Mouse (Mus musculus): ENCODE data around the gene Ehhadh. TPM values are rescaled to one million over a fixed set of nuclear protein-coding genes. Genes with fewer than 3 reads are reported as not detected.
"Not testable (repeated sequence)": the region's sequence is repeated elsewhere in the genome, so short reads cannot be mapped to it uniquely, and the experiment has no call there.

Ehhadh gene
- polyA plus RNA-seq, 1 experiment from 2014 or later: 2.4 TPM

DNA sequence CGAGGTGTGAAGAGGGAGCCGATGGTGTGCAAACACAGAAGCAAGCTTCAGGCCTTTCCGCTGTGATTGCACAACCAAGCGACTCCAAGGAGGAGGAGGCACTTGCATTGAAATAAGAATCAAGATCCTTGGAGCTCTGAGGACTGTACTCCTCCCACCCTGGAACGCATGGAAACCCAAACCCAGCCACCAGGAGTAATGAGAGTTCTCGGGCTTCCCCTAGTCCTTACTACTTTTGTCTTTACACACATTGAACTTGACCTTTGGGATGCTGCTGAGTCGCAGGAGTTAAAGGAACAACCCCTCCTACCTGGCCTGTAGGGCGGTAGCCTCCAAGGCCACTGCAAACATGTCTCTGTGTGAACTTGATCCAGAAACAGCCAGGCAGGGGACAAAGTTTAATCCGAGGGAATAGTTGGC is 38.0 kb upstream of the Ehhadh start:
- Histone ChIP-seq H3K36me3 (no peaks in the 10 kb centered on the region), H3K4me2 (no peak overlapping the region), H3K9ac (no peak overlapping the region), H3K4me1 (peaks cover 4% of the 10 kb centered on the region; the same call in 1 of the 2 replicates), H3K27me3 (no peaks in the 10 kb centered on the region), H3K27ac (no peak overlapping the region), H3K4me3 (no peak overlapping the region), H3K9me3 (no peaks in the 10 kb centered on the region)
- ATAC-seq (ENCODE audit: borderline replicate concordance, extremely low read depth, low FRiP score, low TSS enrichment): no peak
- WGBS: 36% methylated on average over 9 of the region's 9 CpGs

DNA sequence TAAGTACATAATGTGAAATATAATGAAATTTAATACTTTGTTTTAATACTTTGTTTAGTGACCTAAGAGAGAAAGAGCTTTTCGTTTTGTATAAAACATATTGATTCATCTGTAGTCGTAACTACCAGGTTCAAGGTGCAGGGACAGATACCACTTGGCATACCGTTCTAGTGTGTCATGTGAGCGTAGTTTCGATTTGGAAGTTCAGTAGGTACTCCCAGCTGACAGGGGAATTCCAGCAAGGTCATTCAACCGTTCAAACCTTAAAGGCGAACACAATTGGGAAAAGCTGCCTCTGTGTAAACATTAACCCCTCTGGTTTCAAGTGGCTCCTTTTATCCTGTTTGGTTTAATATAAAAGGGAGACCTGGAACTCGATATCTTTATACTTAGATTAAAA is 31.0 kb upstream of the Ehhadh start:
- WGBS: 36% methylated on average over 8 of the region's 8 CpGs
- Histone ChIP-seq H3K27ac (no peak overlapping the region), H3K27me3 (no peaks in the 10 kb centered on the region), H3K36me3 (no peaks in the 10 kb centered on the region), H3K4me1 (peaks cover 4% of the 10 kb centered on the region; the same call in 1 of the 2 replicates), H3K9me3 (no peaks in the 10 kb centered on the region), H3K4me2 (peak overlapping the region; percentile 16; the same call in 1 of the 2 replicates), H3K4me3 (no peak overlapping the region), H3K9ac (no peak overlapping the region)
- no peak for ATAC-seq (ENCODE audit: borderline replicate concordance, extremely low read depth, low FRiP score, low TSS enrichment)

DNA sequence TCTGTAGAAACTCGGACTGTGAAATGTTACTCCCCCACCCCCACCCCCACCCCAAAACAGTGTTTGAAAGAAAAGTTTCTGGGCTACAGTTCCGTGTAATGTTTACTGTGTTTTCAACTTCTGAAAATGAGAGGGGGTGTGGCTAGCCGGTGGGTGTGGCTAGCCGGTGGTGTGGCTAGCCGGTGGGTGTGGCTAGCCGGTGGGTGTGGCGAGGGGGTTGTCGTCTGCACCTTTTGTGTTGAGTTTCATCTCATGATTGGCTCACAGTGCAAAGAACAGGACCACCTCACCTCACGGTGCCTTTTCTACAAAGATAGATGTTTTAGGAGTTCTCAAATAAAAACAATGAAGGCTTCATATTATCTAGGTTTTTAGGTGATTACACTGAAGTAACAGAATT is 30.5 kb upstream of the Ehhadh start:
- ATAC-seq (ENCODE audit: borderline replicate concordance, extremely low read depth, low FRiP score, low TSS enrichment): no peak
- peaks cover 4% of the 10 kb centered on the region; the same call in 1 of the 2 replicates for H3K4me1 ChIP-seq
- H3K9me3 ChIP-seq: no peaks in the 10 kb centered on the region
- no peak overlapping the region for H3K9ac ChIP-seq
- 25% methylated on average over 9 of the region's 9 CpGs for WGBS
- H3K27ac ChIP-seq: no peak overlapping the region
- no peaks in the 10 kb centered on the region for H3K27me3 ChIP-seq
- H3K36me3 ChIP-seq: no peaks in the 10 kb centered on the region
- peak overlapping the region; percentile 27; the same call in 1 of the 2 replicates for H3K4me2 ChIP-seq
- no peak overlapping the region for H3K4me3 ChIP-seq

DNA sequence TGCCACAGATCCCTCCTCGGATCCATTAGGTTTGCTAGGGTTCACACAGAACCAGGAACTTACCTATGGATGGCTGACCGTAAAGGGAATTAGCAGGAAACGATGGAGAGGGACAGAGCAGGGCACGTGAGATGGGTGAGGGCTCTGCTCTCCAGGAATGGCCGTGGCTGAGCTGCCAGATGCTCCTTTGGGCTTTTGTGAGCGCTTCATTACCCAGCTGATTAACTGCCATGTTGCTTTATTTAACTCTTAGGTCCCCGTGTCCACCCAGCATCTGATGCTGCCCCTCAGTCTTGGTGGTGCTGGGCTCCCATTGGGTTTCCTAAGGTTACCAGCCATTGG is 28.0 kb upstream of the Ehhadh start:
- H3K4me1 ChIP-seq: peaks cover 4% of the 10 kb centered on the region; the same call in 1 of the 2 replicates
- H3K9ac ChIP-seq: no peak overlapping the region
- no peaks in the 10 kb centered on the region for H3K9me3 ChIP-seq
- no peaks in the 10 kb centered on the region for H3K27me3 ChIP-seq
- no peak overlapping the region for H3K27ac ChIP-seq
- WGBS: 63% methylated on average over 7 of the region's 7 CpGs
- H3K36me3 ChIP-seq: no peaks in the 10 kb centered on the region
- no peak for ATAC-seq (ENCODE audit: borderline replicate concordance, extremely low read depth, low FRiP score, low TSS enrichment)
- no peak overlapping the region for H3K4me3 ChIP-seq
- H3K4me2 ChIP-seq: no peak overlapping the region

DNA sequence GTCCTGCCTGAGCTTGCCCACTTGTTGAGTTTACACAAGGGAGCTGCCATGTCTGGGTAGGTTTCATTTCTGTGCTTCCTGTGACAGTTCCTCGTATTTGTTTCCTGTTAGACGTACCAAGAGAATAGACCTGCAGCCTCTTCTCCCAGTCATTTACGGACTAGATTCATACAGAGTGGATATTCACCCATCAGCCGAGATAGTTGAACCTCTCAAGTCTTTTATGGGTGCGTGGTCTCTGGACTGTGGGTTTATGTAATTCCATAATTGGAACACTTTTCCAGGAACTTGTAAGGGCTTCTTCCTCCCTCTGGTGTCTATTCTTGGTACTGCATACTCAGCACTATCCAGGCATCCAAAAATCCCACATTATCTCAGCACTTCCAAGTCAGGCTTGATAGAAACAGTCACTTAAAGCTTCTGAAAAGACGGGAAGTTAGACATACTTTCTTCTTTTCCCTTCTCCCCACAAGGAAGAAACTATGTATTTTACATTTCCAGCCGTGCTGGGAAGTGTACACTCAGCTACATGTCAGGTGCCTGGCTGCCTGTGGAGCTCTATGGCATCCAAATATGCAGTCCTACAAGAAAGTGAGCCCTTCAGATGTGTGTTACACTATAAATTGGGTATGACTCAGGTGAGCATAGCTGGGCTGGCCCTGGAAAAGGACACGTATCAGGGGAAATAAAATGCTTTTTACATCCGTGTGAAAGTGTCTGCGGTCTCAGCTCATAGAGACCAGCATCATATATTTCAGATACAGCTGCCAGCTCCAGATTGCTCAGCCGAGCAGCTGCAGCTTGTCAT is 27.5 kb upstream of the Ehhadh start:
- ATAC-seq (ENCODE audit: borderline replicate concordance, extremely low read depth, low FRiP score, low TSS enrichment): no peak
- no peaks in the 10 kb centered on the region for H3K9me3 ChIP-seq
- H3K4me3 ChIP-seq: no peak overlapping the region
- H3K4me2 ChIP-seq: peak overlapping the region; percentile 18
- H3K27ac ChIP-seq: no peak overlapping the region
- no peak overlapping the region for H3K9ac ChIP-seq
- peaks cover 4% of the 10 kb centered on the region; the same call in 1 of the 2 replicates for H3K4me1 ChIP-seq
- WGBS: 52% methylated on average over 11 of the region's 11 CpGs
- H3K27me3 ChIP-seq: no peaks in the 10 kb centered on the region
- no peaks in the 10 kb centered on the region for H3K36me3 ChIP-seq

DNA sequence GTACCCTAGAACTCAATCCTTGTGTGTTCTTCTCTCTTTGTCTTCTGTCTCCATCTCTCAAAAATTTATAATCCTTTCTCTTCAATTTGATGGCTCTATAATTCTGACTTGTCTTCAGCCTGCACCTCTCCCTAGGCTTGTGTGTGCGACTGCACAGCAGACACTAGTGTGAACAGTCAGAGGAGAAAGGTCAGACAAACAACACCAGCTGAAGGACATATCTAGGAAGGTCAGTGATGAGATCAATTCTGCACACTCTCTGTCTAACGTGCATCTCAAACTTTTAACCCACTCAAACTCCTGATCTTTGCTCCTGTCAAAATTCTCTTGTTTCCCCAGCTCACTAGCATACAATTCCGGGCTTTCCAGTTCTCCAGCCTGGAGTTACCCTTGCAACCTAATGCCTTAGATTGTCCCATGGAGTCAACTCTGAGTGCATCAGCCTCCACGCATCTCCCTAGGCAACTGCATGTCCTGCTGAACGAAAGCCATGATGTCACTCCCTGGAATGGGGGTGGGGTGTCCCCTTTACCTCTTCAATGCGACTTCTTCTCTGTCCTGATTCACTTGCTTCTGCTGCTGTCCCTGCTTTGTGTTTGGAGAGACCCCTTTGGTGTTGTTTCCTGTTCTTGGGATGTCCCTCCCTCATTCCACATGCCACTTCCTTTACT is 25.7 kb upstream of the Ehhadh start:
- Histone ChIP-seq H3K27me3 (no peaks in the 10 kb centered on the region), H3K9me3 (no peaks in the 10 kb centered on the region), H3K4me2 (no peak overlapping the region), H3K4me3 (no peak overlapping the region), H3K4me1 (peaks cover 4% of the 10 kb centered on the region; the same call in 1 of the 2 replicates), H3K27ac (no peak overlapping the region), H3K9ac (no peak overlapping the region), H3K36me3 (0 out of 2 replicates have a peak, but pooled peaks cover 3% of the 10 kb centered on the region)
- ATAC-seq (ENCODE audit: borderline replicate concordance, extremely low read depth, low FRiP score, low TSS enrichment): no peak
- WGBS: 66% methylated on average over 6 of the region's 6 CpGs

DNA sequence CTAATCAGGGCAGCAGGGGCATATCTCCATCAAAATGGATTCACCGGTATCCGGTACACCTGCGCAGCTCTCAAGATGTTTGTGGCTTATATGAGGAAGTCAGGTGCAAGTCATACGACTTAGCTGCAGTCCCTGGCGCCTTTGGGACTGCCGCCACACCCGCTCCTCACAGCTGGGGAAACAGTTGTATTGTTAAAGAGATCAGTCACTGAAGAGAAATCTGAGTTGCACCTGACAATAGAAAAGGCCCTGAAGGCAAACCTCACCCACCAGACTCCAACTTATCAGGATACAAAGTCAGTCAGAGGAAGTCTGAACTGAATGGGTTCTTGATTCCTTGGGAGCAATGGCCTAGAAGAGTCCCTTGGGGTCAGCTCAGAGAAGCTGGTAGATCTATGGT is 20.2 kb upstream of the Ehhadh start:
- not testable (repeated sequence) for H3K9me3 ChIP-seq; H3K36me3 ChIP-seq; H3K27ac ChIP-seq; H3K4me2 ChIP-seq; H3K27me3 ChIP-seq; H3K4me3 ChIP-seq; H3K4me1 ChIP-seq; H3K9ac ChIP-seq; ATAC-seq (ENCODE audit: borderline replicate concordance, extremely low read depth, low FRiP score, low TSS enrichment)
- 85% methylated on average over 7 of the region's 7 CpGs for WGBS

DNA sequence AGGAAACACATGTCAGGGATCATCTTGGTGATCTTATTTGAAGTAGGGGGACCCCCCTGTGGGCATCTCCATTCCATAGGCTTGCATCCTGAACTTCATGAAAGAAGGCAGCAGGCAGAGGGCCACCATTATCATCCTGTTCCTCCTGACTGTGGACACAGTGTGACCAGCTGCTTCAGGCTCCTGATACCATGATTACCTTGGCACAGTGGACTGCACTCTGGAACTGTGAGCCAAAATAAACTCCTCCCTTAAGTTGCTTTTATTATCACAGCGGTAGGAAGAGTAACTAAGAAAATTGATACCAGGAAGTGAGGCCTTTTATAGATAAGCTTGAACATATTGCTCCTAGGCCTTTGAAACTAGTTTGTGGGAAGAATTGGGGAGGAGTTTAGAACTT is 19.3 kb upstream of the Ehhadh start:
- no peak for ATAC-seq (ENCODE audit: borderline replicate concordance, extremely low read depth, low FRiP score, low TSS enrichment)
- 74% methylated on average over 1 of the region's 1 CpGs for WGBS

DNA sequence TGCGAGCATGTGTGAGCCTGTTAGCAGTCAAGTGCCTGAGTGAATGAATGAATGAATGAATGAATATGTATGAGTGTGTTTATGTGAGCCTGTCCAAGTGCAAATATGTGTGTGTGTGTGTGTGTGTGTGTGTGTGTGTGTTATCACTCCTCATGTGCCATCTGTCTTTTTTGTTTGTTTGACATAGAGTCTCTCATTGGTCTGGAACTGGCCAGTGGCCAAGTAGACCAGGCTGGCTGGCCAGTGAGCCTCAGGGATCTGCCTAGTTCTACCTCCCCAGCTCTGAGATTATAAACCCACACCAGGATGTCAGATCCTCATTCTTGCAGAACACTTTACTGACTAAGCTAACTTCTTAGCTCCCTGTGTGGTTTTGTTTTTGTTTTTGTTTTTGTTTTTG is 16.7 kb upstream of the Ehhadh start:
- WGBS: 82% methylated on average over 1 of the region's 1 CpGs
- H3K4me2 ChIP-seq: no peak overlapping the region
- no peak for ATAC-seq (ENCODE audit: borderline replicate concordance, extremely low read depth, low FRiP score, low TSS enrichment)
- no peak overlapping the region for H3K4me3 ChIP-seq
- H3K27me3 ChIP-seq: no peaks in the 10 kb centered on the region
- H3K36me3 ChIP-seq: peaks cover 12% of the 10 kb centered on the region; the same call in 1 of the 2 replicates
- H3K9ac ChIP-seq: no peak overlapping the region
- H3K9me3 ChIP-seq: no peaks in the 10 kb centered on the region
- no peaks in the 10 kb centered on the region for H3K4me1 ChIP-seq
- no peak overlapping the region for H3K27ac ChIP-seq

More for the DNA sequence above, 19.3 kb upstream of the Ehhadh start:
- Histone ChIP-seq H3K36me3 (peaks cover 9% of the 10 kb centered on the region; the same call in 1 of the 2 replicates), H3K4me3 (no peak overlapping the region), H3K9me3 (no peaks in the 10 kb centered on the region), H3K27ac (no peak overlapping the region), H3K4me1 (no peaks in the 10 kb centered on the region), H3K27me3 (no peaks in the 10 kb centered on the region), H3K9ac (no peak overlapping the region), H3K4me2 (no peak overlapping the region)

DNA sequence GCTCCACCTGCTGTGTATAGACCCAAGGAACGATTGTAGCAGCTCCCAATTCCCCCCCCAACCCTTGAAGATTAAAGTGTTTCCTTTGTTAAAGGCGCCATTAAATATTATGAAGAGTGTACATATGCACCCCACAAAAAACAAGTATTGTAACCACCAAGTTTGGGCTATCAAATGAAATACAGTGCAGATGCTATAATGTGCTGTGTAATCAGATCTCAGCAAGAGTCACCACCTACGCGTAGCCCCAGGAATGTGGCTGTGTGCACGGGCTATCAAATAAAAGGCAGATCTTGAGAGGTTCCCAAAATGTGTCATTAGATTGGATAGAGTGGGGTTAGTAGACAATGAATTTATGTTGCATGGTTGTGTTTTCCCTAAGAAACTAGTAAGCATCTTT is 7.5 kb upstream of the Ehhadh start:
- peak overlapping the region; percentile 63 for H3K9ac ChIP-seq
- H3K27ac ChIP-seq: no peak overlapping the region
- no peak for ATAC-seq (ENCODE audit: borderline replicate concordance, extremely low read depth, low FRiP score, low TSS enrichment)
- H3K4me1 ChIP-seq: peaks cover 9% of the 10 kb centered on the region
- 19% methylated on average over 5 of the region's 5 CpGs for WGBS
- H3K4me2 ChIP-seq: peak overlapping the region; percentile 86
- H3K9me3 ChIP-seq: no peaks in the 10 kb centered on the region
- H3K4me3 ChIP-seq: peak overlapping the region; percentile 70
- H3K27me3 ChIP-seq: no peaks in the 10 kb centered on the region
- H3K36me3 ChIP-seq: no peaks in the 10 kb centered on the region

DNA sequence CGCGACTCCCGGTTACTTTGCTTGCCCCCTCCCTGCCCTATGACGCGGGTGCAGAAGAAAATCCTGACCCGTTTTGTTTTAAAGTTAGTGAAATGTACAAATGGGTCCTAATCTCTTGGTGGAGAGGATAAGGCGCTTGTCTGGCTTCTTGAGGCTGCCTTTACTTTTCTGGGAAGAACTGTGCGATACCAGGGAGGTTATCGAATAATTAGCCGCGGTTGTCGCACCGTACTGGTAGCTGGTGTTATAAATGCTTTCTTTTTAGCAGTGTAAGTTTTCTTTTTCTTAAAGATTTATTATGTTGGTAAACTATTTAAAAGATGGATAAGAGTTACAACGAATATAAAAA is 7.1 kb upstream of the Ehhadh start:
- Histone ChIP-seq H3K4me1 (peaks cover 9% of the 10 kb centered on the region), H3K9me3 (no peaks in the 10 kb centered on the region), H3K9ac (peak overlapping the region; percentile 63), H3K4me3 (peak overlapping the region; percentile 70), H3K36me3 (no peaks in the 10 kb centered on the region), H3K4me2 (peak overlapping the region; percentile 86), H3K27me3 (no peaks in the 10 kb centered on the region), H3K27ac (peak overlapping the region; percentile 80)
- peak; percentile 21; the same call in 1 of the 2 replicates for ATAC-seq (ENCODE audit: borderline replicate concordance, extremely low read depth, low FRiP score, low TSS enrichment)
- WGBS: 2% methylated on average over 14 of the region's 14 CpGs
